Mouse (Mus musculus) neural tube, embryonic 14.5 days (tissue): ENCODE measurements at regions not wholly inside any gene's neighbourhood (a gene's known extent, or its start where the extent isn't known, plus 50 kb on each side); places are given as distances from the start of the nearest gene placed in this dataset.

ENCODE experiments used
- ATAC-seq: fragments of 200-750 bp; cut with Nextera tagmentation; 2 replicates; pipeline ENCODE4 v1.8.0; 2017; ENCODE audit warnings: low read depth, mild to moderate bottlenecking, moderate TSS enrichment, moderate library complexity
- H3K27ac ChIP-seq: fragments of 300-500 bp; sonication (generic); 2 replicates; pipeline ENCODE4 v1.5.1; 2014; ENCODE audit warnings: low read depth, mild to moderate bottlenecking, control low read depth, low read length, moderate library complexity, mixed read lengths
- H3K27me3 ChIP-seq: fragments of 300-500 bp; sonication (generic); 2 replicates; pipeline ENCODE4 v1.6.1; 2014; ENCODE audit warnings: low read length; ENCODE audit not compliant: control insufficient read depth, insufficient read depth
- H3K36me3 ChIP-seq: fragments of 300-500 bp; sonication (generic); 2 replicates; pipeline ENCODE4 v1.6.1; 2014; ENCODE audit warnings: low read length, mixed read lengths; ENCODE audit not compliant: control insufficient read depth, insufficient read depth
- H3K4me1 ChIP-seq: fragments of 300-500 bp; sonication (generic); 2 replicates; pipeline ENCODE4 v1.6.1; 2014; ENCODE audit warnings: low read length; ENCODE audit not compliant: control insufficient read depth, insufficient read depth
- H3K4me2 ChIP-seq: fragments of 300-500 bp; sonication (generic); 2 replicates; pipeline ENCODE4 v1.6.1; 2014; ENCODE audit warnings: mild to moderate bottlenecking, low read depth, low read length, control low read depth
- H3K4me3 ChIP-seq: fragments of 300-500 bp; sonication (generic); 2 replicates; pipeline ENCODE4 v1.5.1; 2014; ENCODE audit warnings: low read depth, low read length, control low read depth, mixed read lengths
- H3K9ac ChIP-seq: fragments of 300-500 bp; sonication (generic); replicated peaks from 2 replicates; pipeline ENCODE4 v1.6.1; 2014; ENCODE audit warnings: low read depth, mild to moderate bottlenecking, control low read depth, low read length, mixed read lengths
- H3K9me3 ChIP-seq: fragments of 300-500 bp; sonication (generic); 2 replicates; pipeline ENCODE4 v1.6.1; 2016; ENCODE audit warnings: low read length; ENCODE audit not compliant: control insufficient read depth
- WGBS: fragments of 180-500 bp; shearing (Covaris S2); extraction: QIAGEN DNeasy Blood & Tissue Kit; methylation state at CpG from one replicate; pipeline ENCODE4 v1.1.7; 2014; 5-methylcytosine and 5-hydroxymethylcytosine counted together

DNA sequence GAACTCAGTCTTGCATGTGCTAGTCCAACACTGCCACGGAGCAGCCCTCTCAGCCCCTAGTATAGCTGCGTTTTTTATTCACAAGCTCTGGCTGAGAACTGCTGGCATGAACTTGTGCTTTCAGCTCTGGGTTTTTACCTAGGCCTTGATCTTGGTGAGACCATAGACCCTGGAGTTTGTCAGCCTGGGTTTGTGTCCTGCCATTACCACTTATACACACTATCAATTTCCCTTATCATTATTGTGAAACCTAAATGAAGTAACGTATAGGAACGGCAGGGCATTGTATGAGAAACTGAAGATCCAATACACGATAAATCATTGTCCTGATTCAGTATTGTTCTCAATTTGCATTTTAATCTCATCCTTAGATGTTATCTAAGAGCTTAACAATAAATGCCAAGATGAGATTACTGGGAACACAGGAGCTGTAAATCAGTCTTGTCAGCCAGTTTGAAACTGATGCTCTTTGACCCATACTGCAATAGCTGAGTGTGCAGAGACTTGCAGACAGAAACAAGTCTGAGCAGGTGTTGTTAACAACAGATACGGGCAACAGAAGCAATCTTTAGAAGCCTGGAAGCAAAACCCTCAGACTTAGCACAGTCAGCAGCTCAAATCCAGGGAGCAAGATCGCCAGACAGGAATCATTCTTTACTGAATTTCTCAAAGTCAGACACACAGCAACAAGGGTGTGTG, 190.7 kb upstream of the Mctp2 start:
- Histone ChIP-seq H3K4me3 (no peak overlapping the region), H3K4me2 (no peak overlapping the region), H3K27me3 (no peaks in the 10 kb centered on the region), H3K9ac (no peak overlapping the region), H3K9me3 (no peaks in the 10 kb centered on the region), H3K36me3 (no peaks in the 10 kb centered on the region), H3K27ac (peak overlapping the region; percentile 8; the same call in 1 of the 2 replicates), H3K4me1 (no peaks in the 10 kb centered on the region)
- 47% methylated on average over 7 of the region's 7 CpGs for WGBS
- no peak for ATAC-seq

DNA sequence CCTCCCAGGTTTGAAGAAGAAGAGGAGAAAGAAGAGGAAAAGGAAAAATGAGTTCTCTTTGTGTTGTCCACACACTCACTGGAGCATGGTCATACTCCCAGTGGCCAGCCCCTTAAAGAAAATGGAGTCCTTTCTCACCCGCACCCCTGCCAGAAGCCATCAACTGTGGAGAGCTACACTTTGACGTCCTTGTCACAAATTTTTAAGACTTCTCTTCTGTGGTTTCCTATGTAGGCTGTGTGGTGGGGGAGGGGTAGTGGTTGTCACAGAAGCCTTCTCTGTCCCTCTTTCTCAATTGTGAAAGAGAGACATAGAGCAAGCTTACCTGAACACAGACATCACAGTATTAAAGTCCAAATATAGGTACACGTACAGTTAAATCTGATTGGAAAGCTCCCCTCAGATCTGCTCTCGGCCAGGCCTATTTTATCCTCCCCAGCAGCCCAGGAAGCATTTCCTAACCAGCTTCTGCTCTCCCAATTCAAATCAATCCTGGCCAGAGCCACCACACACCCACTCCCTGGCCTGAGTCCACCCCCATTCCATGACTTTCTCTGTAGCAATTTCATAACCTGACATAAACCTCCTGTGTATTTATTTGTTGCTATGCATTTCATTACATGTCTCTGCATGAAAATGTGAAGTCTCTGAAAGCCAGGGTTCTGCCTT, 192.3 kb upstream of the Mctp2 start:
- H3K36me3 ChIP-seq, result no peaks in the 10 kb centered on the region
- ATAC-seq, result no peak
- H3K9ac ChIP-seq, result no peak overlapping the region
- no peak overlapping the region for H3K4me2 ChIP-seq
- H3K27me3 ChIP-seq, result no peaks in the 10 kb centered on the region
- H3K9me3 ChIP-seq, result no peaks in the 10 kb centered on the region
- no peak overlapping the region for H3K27ac ChIP-seq
- no peak overlapping the region for H3K4me3 ChIP-seq
- no peaks in the 10 kb centered on the region for H3K4me1 ChIP-seq
- WGBS, result 65% methylated on average over 4 of the region's 4 CpGs

DNA sequence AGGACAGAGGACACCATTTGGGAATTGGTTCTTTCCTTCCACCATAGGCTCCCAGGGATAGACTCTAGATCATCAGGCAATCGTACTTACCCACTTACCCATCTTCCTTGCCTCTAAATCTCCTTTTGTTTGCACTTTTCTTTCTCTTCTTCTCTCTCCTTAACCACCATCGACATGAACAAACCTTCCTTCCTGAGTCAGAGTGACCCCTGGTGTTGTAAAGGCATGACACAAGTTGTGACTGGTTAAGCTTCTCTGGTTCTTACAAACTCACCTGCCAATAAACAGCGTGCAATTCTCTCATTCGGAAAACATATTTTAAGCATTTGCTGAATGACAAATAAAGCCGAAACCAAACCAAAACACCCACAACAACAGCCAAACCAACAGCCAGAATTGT, 193.4 kb upstream of the Mctp2 start:
- ATAC-seq, result no peak
- WGBS, result 75% methylated on average over 5 of the region's 5 CpGs
- Histone ChIP-seq H3K4me2 (no peak overlapping the region), H3K36me3 (no peaks in the 10 kb centered on the region), H3K4me3 (no peak overlapping the region), H3K9me3 (no peaks in the 10 kb centered on the region), H3K4me1 (no peaks in the 10 kb centered on the region), H3K9ac (no peak overlapping the region), H3K27me3 (no peaks in the 10 kb centered on the region), H3K27ac (no peak overlapping the region)

DNA sequence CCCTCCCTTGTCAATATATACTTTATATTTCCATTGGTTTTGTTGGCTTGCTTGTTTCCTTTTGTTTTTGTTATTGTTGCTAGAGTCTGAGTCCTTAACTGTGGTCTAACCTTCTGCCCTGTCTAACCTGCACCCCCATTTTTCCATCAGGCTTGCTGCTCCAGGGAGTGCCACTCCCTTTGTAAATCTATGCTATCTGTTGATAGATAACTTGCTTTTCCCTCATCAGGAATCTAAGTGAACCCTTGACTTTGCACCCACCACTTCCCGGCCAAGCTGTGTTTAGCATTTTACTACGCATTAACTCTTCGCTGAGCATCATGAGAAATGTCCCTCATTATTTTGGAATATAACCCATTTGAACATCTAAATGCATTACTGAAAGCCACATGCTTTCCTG, 193.8 kb upstream of the Mctp2 start:
- no peak for ATAC-seq
- no peaks in the 10 kb centered on the region for H3K9me3 ChIP-seq
- H3K36me3 ChIP-seq, result no peaks in the 10 kb centered on the region
- H3K4me3 ChIP-seq, result no peak overlapping the region
- H3K27me3 ChIP-seq, result no peaks in the 10 kb centered on the region
- 77% methylated on average over 3 of the region's 3 CpGs for WGBS
- H3K4me2 ChIP-seq, result no peak overlapping the region
- H3K27ac ChIP-seq, result no peak overlapping the region
- no peaks in the 10 kb centered on the region for H3K4me1 ChIP-seq
- H3K9ac ChIP-seq, result no peak overlapping the region

DNA sequence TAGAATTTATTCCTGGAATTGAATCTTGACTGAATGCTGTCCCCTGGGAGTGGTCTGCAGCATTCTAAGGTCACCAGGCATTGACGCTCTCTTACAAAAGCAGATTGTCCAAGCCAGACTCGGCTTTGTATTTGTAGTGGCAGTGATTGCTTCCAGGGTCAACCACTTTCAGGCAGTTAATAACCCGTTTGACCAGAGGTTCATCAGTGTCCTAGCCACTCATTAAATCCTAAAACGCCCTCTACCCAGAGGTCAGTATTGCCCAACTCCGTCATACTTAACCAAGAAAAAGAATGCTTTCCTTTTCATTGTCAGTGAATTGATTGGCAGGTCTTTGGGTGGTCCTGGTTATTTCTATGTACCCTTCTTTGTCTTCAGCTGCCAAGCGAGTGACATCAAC, 194.6 kb upstream of the Mctp2 start:
- Histone ChIP-seq H3K9me3 (no peaks in the 10 kb centered on the region), H3K4me1 (no peaks in the 10 kb centered on the region), H3K9ac (no peak overlapping the region), H3K27me3 (no peaks in the 10 kb centered on the region), H3K4me3 (no peak overlapping the region), H3K36me3 (no peaks in the 10 kb centered on the region), H3K4me2 (no peak overlapping the region), H3K27ac (no peak overlapping the region)
- no peak for ATAC-seq
- 18% methylated on average over 6 of the region's 6 CpGs for WGBS

DNA sequence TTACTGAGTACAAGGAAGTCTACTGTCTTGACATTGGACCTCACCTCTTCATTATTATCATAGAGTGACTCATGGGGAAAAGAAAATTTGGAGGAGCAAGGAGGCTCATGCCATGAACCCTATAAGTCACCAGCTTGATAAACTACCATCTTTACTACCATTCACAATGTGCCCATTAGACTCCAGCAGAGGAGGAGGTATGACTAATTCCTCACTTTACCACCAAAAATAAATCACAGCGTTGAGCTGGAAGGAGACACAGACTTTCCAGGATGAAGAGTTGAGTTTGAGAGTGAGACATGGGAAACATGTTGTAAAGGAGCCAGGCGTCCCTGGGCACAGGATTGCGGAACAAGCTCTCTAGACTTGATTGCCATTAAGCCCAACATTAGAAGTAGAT, 195.0 kb upstream of the Mctp2 start:
- H3K4me2 ChIP-seq, result no peak overlapping the region
- H3K9ac ChIP-seq, result no peak overlapping the region
- no peaks in the 10 kb centered on the region for H3K4me1 ChIP-seq
- H3K27me3 ChIP-seq, result no peaks in the 10 kb centered on the region
- no peak for ATAC-seq
- WGBS, result 42% methylated on average over 3 of the region's 3 CpGs
- H3K9me3 ChIP-seq, result no peaks in the 10 kb centered on the region
- no peak overlapping the region for H3K27ac ChIP-seq
- H3K4me3 ChIP-seq, result no peak overlapping the region
- no peaks in the 10 kb centered on the region for H3K36me3 ChIP-seq

DNA sequence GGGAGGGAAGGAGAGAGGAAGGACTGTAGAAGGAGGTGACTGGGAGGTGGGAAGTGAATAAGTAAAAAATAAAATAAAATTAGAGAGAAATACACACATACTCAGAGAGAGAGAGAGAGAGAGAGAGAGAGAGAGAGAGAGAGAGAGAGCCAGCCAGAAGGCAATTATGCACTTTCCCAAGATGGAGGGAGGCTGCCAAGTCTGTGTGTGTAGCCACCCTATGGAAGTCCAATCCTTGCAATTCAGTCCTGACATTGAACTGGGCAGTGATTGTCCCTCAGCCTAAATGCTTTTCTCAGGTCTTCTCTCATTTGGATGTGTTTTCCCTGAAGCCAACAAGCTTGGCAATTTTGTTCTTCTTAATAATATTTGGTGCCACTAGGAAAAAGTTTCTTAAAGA, 197.3 kb upstream of the Mctp2 start:
- Histone ChIP-seq H3K9ac (no peak overlapping the region), H3K36me3 (no peaks in the 10 kb centered on the region), H3K9me3 (no peaks in the 10 kb centered on the region), H3K27ac (no peak overlapping the region), H3K4me1 (no peaks in the 10 kb centered on the region), H3K4me3 (no peak overlapping the region), H3K4me2 (no peak overlapping the region), H3K27me3 (no peaks in the 10 kb centered on the region)
- no peak for ATAC-seq

DNA sequence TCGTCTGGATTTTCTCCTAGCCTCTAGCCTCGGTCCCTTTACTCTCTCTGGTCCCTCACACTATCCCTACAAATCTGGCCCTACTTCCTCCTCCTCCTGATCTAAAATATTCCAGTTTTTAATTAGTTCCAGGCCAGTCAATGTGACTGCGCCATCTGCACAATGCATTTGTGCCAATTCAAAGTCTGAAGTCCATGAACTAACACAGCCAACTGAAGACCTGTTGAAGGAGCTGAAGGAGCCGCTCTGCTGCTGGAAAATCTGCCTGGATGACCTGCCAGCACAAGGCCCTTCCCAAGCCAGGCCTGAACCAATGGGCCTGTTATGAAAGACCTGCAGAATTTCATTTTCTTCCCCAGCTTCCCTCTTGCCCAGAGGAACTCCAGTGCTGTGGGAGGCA, 197.9 kb upstream of the Mctp2 start:
- Histone ChIP-seq H3K9me3 (no peaks in the 10 kb centered on the region), H3K9ac (no peak overlapping the region), H3K4me3 (no peak overlapping the region), H3K4me2 (no peak overlapping the region), H3K27ac (no peak overlapping the region), H3K4me1 (no peaks in the 10 kb centered on the region), H3K36me3 (no peaks in the 10 kb centered on the region), H3K27me3 (no peaks in the 10 kb centered on the region)
- 93% methylated on average over 4 of the region's 4 CpGs for WGBS
- ATAC-seq, result no peak

DNA sequence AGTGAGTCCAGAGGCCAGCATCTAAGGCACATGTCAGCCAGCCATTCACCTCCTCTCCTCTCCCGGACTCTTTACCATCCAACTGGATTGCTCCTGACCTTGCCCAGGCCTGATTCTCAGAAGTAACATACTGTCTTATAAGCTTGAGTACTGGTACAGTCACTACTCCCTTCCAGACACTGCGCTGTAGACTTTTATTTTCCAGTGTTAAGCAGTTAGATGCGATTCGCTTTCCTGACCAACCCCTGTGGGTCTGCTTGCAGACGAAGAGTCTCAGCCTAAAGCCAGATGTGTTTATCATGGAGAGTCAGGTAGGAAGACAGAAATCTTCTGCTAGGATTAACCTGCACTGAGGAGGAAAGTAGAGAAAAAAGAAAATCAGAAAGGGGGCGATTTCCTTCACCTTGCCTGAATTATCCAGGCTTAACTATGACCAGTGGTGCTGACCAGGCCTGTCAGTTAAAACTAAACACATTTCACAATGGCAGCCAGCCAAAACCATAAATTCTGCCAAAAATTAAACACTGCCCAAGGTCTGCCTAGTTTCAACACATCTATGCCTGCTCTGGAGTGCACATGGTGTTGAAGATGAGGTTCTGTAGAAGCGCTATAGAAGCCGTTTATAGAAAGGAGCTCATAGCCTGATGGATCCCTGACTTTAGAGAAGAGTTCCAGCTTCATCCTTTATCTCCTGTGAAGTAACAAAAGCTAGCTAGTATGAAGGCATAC, 199.5 kb upstream of the Mctp2 start:
- no peak for ATAC-seq
- no peaks in the 10 kb centered on the region for H3K4me1 ChIP-seq
- H3K4me3 ChIP-seq, result no peak overlapping the region
- WGBS, result 81% methylated on average over 8 of the region's 8 CpGs
- H3K4me2 ChIP-seq, result no peak overlapping the region
- H3K9ac ChIP-seq, result no peak overlapping the region
- H3K27me3 ChIP-seq, result no peaks in the 10 kb centered on the region
- no peaks in the 10 kb centered on the region for H3K9me3 ChIP-seq
- H3K36me3 ChIP-seq, result no peaks in the 10 kb centered on the region
- H3K27ac ChIP-seq, result no peak overlapping the region
